Mouse (Mus musculus) liver, adult 2 months (tissue): ENCODE measurements around the gene Zkscan1.

Experiments used
- CTCF ChIP-seq: fragments of 200-500 bp; IDR thresholded peaks from 2 replicates; pipeline ENCODE4 v1.5.1; 2011; ENCODE audit warnings: low read depth, low read length, control low read depth
- POLR2A ChIP-seq: fragments of 200-500 bp; IDR thresholded peaks from 2 replicates; pipeline ENCODE4 v1.6.1; 2011; ENCODE audit warnings: low read length, control low read depth; ENCODE audit not compliant: insufficient read depth; ENCODE audit errors: extremely low read depth

- peak; percentile 73; the same call in 1 of the 2 replicates for TF ChIP-seq POLR2A
- TF ChIP-seq CTCF: peak; percentile 95
Observed at GRCm38 (mm10) chr5:138155443-138155976, 70.6 kb downstream of the Zkscan1 start, which contains the start of gene Zfp113.
